Mouse (Mus musculus): ENCODE results near the gene Cmtm4. TPM values are rescaled to one million over a fixed set of nuclear protein-coding genes. Genes with fewer than 3 reads are reported as not detected.

Gene Cmtm4
- 39.0 TPM for polyA plus RNA-seq (2014; fragmentation: Illumina TruSeq; extraction: RNeasy Lipid Tissue Mini Kit (QIAGEN cat#74804))

GRCm38 (mm10) chr8:104395703-104396357 lies at the start of gene Cmtm4:
Cmtm4 (minus strand) TSS chr8:104395807.

GRCm38 (mm10) chr8:104442299-104443124 lies 46.9 kb upstream of the Cmtm4 start, which contains the start of gene Dync1li2:
Dync1li2 (minus strand) TSS chr8:104443047.

GRCm38 (mm10) chr8:104339229-104339982 lies 56.2 kb downstream of the Cmtm4 start, which contains the start of gene Cmtm3:
Cmtm3 (plus strand) TSS chr8:104339410.

GRCm38 (mm10) chr8:104321930-104322329 lies 73.7 kb downstream of the Cmtm4 start, which contains the start of gene Cmtm2b:
Cmtm2b (plus strand) TSS chr8:104322230.

GRCm38 (mm10) chr8:104321267-104321666 lies 74.3 kb downstream of the Cmtm4 start, which contains the start of gene Gm11020:
Gm11020 (plus strand) TSS chr8:104321567.

GRCm38 (mm10) chr8:104309441-104310155 lies 86.0 kb downstream of the Cmtm4 start, which contains the start of the genes Gm45711 and Cmtm1:
Gm45711 (minus strand) TSS chr8:104310081.
Cmtm1 (minus strand) TSS chr8:104310145.

Other genes starting within 250 kb of the Cmtm4 start
- gene Bean1, start 225.4 kb downstream of the Cmtm4 start, polyA plus RNA-seq (2014; fragmentation: Illumina TruSeq; extraction: RNeasy Lipid Tissue Mini Kit (QIAGEN cat#74804)), result 3.9 TPM
- 17.4 TPM for gene Tk2, start 147.2 kb downstream of the Cmtm4 start, polyA plus RNA-seq (2014; fragmentation: Illumina TruSeq; extraction: RNeasy Lipid Tissue Mini Kit (QIAGEN cat#74804))
- gene Cklf, start 144.9 kb downstream of the Cmtm4 start, polyA plus RNA-seq (2014; fragmentation: Illumina TruSeq; extraction: RNeasy Lipid Tissue Mini Kit (QIAGEN cat#74804)), result 52.4 TPM
- 31.9 TPM for gene Cmtm2a, start 102.6 kb downstream of the Cmtm4 start, polyA plus RNA-seq (2014; fragmentation: Illumina TruSeq; extraction: RNeasy Lipid Tissue Mini Kit (QIAGEN cat#74804))
- gene Gm45711, start 85.7 kb downstream of the Cmtm4 start, polyA plus RNA-seq (2014; fragmentation: Illumina TruSeq; extraction: RNeasy Lipid Tissue Mini Kit (QIAGEN cat#74804)), result not detected
- not detected for gene Cmtm1, start 85.7 kb downstream of the Cmtm4 start, polyA plus RNA-seq (2014; fragmentation: Illumina TruSeq; extraction: RNeasy Lipid Tissue Mini Kit (QIAGEN cat#74804))
- not detected for gene Gm11020, start 74.2 kb downstream of the Cmtm4 start, polyA plus RNA-seq (2014; fragmentation: Illumina TruSeq; extraction: RNeasy Lipid Tissue Mini Kit (QIAGEN cat#74804))
- not detected for gene Cmtm2b, start 73.6 kb downstream of the Cmtm4 start, polyA plus RNA-seq (2014; fragmentation: Illumina TruSeq; extraction: RNeasy Lipid Tissue Mini Kit (QIAGEN cat#74804))
- 74.6 TPM for gene Cmtm3, start 56.4 kb downstream of the Cmtm4 start, polyA plus RNA-seq (2014; fragmentation: Illumina TruSeq; extraction: RNeasy Lipid Tissue Mini Kit (QIAGEN cat#74804))
- gene Dync1li2, start 47.2 kb upstream of the Cmtm4 start, polyA plus RNA-seq (2014; fragmentation: Illumina TruSeq; extraction: RNeasy Lipid Tissue Mini Kit (QIAGEN cat#74804)), result 117 TPM
- 3.6 TPM for gene Terb1, start 114.1 kb upstream of the Cmtm4 start, polyA plus RNA-seq (2014; fragmentation: Illumina TruSeq; extraction: RNeasy Lipid Tissue Mini Kit (QIAGEN cat#74804))
- 383 TPM for gene Nae1, start 138.8 kb upstream of the Cmtm4 start, polyA plus RNA-seq (2014; fragmentation: Illumina TruSeq; extraction: RNeasy Lipid Tissue Mini Kit (QIAGEN cat#74804))
- gene Car7, start 138.9 kb upstream of the Cmtm4 start, polyA plus RNA-seq (2014; fragmentation: Illumina TruSeq; extraction: RNeasy Lipid Tissue Mini Kit (QIAGEN cat#74804)), result 0.26 TPM
- 14.8 TPM for gene Pdp2, start 195.6 kb upstream of the Cmtm4 start, polyA plus RNA-seq (2014; fragmentation: Illumina TruSeq; extraction: RNeasy Lipid Tissue Mini Kit (QIAGEN cat#74804))
- not detected for gene Cdh16, start 228.6 kb upstream of the Cmtm4 start, polyA plus RNA-seq (2014; fragmentation: Illumina TruSeq; extraction: RNeasy Lipid Tissue Mini Kit (QIAGEN cat#74804))
- not detected for gene Rrad, start 235.5 kb upstream of the Cmtm4 start, polyA plus RNA-seq (2014; fragmentation: Illumina TruSeq; extraction: RNeasy Lipid Tissue Mini Kit (QIAGEN cat#74804))
- 0.83 TPM for gene Ciao2b, start 246.2 kb upstream of the Cmtm4 start, polyA plus RNA-seq (2014; fragmentation: Illumina TruSeq; extraction: RNeasy Lipid Tissue Mini Kit (QIAGEN cat#74804))

All from ovary, adult 10 weeks (tissue).